Mouse (Mus musculus): ENCODE measurements around the gene Cdipt.
A peak's percentile ranks its signal among the peaks of the same experiment; 100 is the strongest.

Gene Cdipt

GRCm38 (mm10) chr7:127025556-127026160 lies 49.9 kb downstream of the Cdipt start:
- peak; percentile 71 for DNase-seq

- peak; percentile 86 for DNase-seq
Measured at GRCm38 (mm10) chr7:127026161-127026600, 50.5 kb downstream of the Cdipt start.

GRCm38 (mm10) chr7:127026616-127026983 lies 50.9 kb downstream of the Cdipt start:
- DNase-seq: peak; percentile 91

GRCm38 (mm10) chr7:127026984-127027726 lies 51.4 kb downstream of the Cdipt start, which contains the start of gene Maz:
Maz (minus strand) TSS chr7:127027037.
- peak; percentile 100 for DNase-seq

- no peak for DNase-seq
Measured at GRCm38 (mm10) chr7:127027885-127028284, 52.2 kb downstream of the Cdipt start.

All from thymus, postnatal 14 days (tissue).